Mouse (Mus musculus): ENCODE measurements around the gene Tmem239. TPM values are rescaled to one million over a fixed set of nuclear protein-coding genes. Genes with fewer than 3 reads are reported as not detected.
A peak's percentile ranks its signal among the peaks of the same experiment; 100 is the strongest.

Gene Tmem239
- polyA plus RNA-seq, 1 experiment: not detected

DNA sequence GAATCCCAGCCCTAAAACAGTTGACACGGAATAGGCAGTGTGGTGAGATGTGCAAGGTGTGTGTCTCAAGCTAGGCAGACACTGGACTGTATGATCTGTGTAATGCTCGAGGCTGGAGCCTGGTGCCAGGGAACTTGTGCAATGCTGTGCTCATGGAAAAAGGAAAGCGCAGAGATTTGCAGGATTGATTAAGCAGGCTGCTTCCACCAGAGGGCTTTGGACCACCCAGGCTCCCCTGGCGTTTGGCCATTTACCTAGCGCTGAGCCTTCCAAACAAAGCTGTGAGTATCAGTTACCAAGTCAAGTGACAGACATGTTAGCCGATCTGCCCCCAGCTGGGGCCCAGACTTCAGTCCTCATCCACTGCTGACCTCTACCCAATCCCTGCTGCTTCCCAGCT is 1.9 kb downstream of the Tmem239 start:
- Histone ChIP-seq H3K4me3 (ENCODE audit: extremely low read depth, insufficient read depth, insufficient read length) (no peak overlapping the region), H3K27ac (ENCODE audit: insufficient read depth, low read length) (no peak overlapping the region), H3K36me3 (ENCODE audit: control insufficient read depth, insufficient read depth, low read length) (no peaks in the 10 kb centered on the region), H3K4me1 (ENCODE audit: control insufficient read depth, insufficient read depth, insufficient read length) (no peaks in the 10 kb centered on the region), H3K27me3 (ENCODE audit: control insufficient read depth, insufficient read depth, low read length) (no peaks in the 10 kb centered on the region)
- WGBS: 77% methylated on average over 6 of the region's 6 CpGs
- no peak for TF ChIP-seq CTCF (IDR thresholded peaks at IDR 0.05; ENCODE audit: extremely low read depth, insufficient read depth, insufficient read length, insufficient replicate concordance)
- TF ChIP-seq POLR2A (IDR thresholded peaks at IDR 0.05; ENCODE audit: low read depth, low read length): no peak
- DNase-seq (ENCODE audit: low read depth in 1 of 2, low spot score in 2 of 2): no peak

DNA sequence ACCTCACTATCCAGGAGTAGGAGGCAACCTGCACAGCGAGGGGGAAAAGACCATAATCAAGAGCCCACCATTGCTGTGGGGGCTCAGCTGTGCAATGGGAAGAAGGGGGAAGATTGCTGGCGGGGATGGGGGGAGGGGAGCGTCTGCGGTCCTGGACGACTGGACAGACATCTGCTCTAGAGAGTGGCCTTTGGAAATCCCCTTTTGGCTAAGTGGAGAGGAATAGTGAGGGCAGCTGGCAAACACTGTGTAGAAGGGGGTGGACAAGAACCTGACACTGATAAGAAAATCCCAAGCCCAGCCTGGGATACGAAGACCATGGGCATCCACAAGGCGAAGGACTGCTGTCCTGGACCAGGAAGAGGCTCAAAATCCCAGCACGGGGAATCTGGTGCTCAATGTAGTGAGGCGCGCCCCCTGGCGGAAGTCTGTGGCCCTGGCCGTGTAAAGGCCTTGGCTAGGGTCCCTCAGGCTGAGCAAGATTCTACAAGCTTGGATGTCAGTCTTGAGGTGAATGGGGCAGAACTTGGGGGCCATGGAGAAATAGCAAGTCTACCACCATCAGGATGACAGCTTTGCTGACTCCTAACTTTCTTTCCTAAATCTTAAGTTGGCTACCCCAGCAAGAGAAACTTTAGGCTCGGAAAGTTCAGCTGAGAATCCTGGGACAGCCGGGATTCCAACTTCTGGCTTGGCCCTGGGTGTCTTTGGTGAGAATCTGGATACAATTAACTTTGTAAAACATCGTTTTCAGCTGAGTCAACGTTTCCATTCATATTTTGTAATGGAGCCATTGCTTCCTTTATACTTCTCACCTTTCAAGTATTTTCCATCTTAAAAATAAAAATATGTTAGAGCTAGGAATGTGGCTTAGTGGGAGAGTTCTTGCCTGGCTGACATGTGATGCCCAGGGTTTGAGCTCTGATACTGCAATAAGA is 5.5 kb downstream of the Tmem239 start:
- Histone ChIP-seq H3K36me3 (ENCODE audit: control insufficient read depth, insufficient read depth, low read length) (no peaks in the 10 kb centered on the region), H3K4me1 (ENCODE audit: control insufficient read depth, insufficient read depth, insufficient read length) (no peaks in the 10 kb centered on the region), H3K27ac (ENCODE audit: insufficient read depth, low read length) (no peak overlapping the region), H3K27me3 (ENCODE audit: control insufficient read depth, insufficient read depth, low read length) (no peaks in the 10 kb centered on the region), H3K4me3 (ENCODE audit: extremely low read depth, insufficient read depth, insufficient read length) (no peak overlapping the region)
- WGBS: 29% methylated on average over 16 of the region's 16 CpGs
- DNase-seq (ENCODE audit: low read depth in 1 of 2, low spot score in 2 of 2): peak in 1 of 2 experiments; percentile 60
- peak; percentile 87 for TF ChIP-seq CTCF (IDR thresholded peaks at IDR 0.05; ENCODE audit: extremely low read depth, insufficient read depth, insufficient read length, insufficient replicate concordance)
- TF ChIP-seq POLR2A (IDR thresholded peaks at IDR 0.05; ENCODE audit: low read depth, low read length): no peak

DNA sequence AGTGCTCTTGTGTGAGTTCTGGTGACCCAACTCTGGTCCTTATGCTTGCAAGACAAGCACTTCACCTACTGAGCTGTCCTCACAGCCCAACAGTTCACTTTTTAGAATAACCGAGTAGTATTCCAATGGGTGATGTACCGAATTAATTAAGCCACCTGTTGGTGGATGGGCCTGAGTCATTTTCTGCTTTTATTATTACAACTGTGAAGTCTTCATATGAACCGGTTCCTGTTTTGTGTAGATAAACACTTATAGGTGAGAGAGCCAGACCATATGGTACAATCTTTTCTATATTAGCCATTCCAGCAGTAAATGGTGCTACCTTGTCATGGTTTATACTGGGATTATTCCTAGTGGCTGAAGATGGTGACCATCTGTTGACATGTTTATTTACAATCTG is 6.5 kb downstream of the Tmem239 start:
- no peaks in the 10 kb centered on the region for H3K36me3 ChIP-seq (ENCODE audit: control insufficient read depth, insufficient read depth, low read length)
- no peak overlapping the region for H3K4me3 ChIP-seq (ENCODE audit: extremely low read depth, insufficient read depth, insufficient read length)
- 80% methylated on average over 3 of the region's 3 CpGs for WGBS
- no peaks in the 10 kb centered on the region for H3K27me3 ChIP-seq (ENCODE audit: control insufficient read depth, insufficient read depth, low read length)
- no peak overlapping the region for H3K27ac ChIP-seq (ENCODE audit: insufficient read depth, low read length)
- TF ChIP-seq CTCF (IDR thresholded peaks at IDR 0.05; ENCODE audit: extremely low read depth, insufficient read depth, insufficient read length, insufficient replicate concordance) (no peak), POLR2A (IDR thresholded peaks at IDR 0.05; ENCODE audit: low read depth, low read length) (no peak)
- no peak for DNase-seq (ENCODE audit: low read depth in 1 of 2, low spot score in 2 of 2)
- H3K4me1 ChIP-seq (ENCODE audit: control insufficient read depth, insufficient read depth, insufficient read length): no peaks in the 10 kb centered on the region

DNA sequence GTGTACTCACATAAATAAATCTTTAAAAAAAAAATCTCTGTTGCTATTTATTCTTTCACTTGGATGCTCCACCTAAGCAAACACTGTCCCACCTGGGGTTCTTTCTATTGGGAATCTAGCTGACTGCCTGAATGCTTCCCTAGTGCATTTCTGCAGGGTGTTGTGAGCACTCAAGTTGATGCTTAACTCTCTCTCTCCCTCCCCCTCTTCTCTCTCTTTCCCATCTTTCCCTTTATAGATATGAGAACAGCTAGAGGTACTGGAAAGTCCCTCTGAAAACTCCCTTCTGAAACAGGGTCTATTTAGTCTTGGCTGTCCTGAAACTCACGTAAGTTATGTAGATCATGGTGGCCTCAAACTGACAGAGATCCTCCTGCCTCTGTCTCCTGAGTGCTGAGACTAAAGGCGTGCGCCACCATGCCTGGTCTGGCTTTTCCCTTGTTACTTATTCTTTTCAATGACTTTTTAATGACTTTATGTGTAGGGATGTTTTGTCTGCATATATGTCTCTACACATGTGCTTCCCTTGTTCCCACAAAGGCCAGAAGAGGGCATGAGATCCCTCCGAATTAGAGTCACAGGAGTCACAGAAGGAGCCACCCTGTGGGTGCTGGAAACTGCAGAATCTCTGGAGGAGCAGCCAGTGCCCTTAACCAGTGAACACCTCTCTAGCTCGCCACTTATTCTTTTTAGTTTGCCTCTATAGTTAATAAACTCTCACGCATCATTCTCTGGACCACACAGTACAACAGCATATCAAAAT is 8.0 kb downstream of the Tmem239 start:
- Histone ChIP-seq H3K36me3 (ENCODE audit: control insufficient read depth, insufficient read depth, low read length) (peaks cover 2% of the 10 kb centered on the region; the same call in 1 of the 2 replicates), H3K4me3 (ENCODE audit: extremely low read depth, insufficient read depth, insufficient read length) (no peak overlapping the region), H3K4me1 (ENCODE audit: control insufficient read depth, insufficient read depth, insufficient read length) (no peaks in the 10 kb centered on the region), H3K27ac (ENCODE audit: insufficient read depth, low read length) (no peak overlapping the region), H3K27me3 (ENCODE audit: control insufficient read depth, insufficient read depth, low read length) (no peaks in the 10 kb centered on the region)
- no peak for DNase-seq (ENCODE audit: low read depth in 1 of 2, low spot score in 2 of 2)
- WGBS: 78% methylated on average over 6 of the region's 6 CpGs
- TF ChIP-seq POLR2A (IDR thresholded peaks at IDR 0.05; ENCODE audit: low read depth, low read length) (no peak), CTCF (IDR thresholded peaks at IDR 0.05; ENCODE audit: extremely low read depth, insufficient read depth, insufficient read length, insufficient replicate concordance) (no peak)

DNA sequence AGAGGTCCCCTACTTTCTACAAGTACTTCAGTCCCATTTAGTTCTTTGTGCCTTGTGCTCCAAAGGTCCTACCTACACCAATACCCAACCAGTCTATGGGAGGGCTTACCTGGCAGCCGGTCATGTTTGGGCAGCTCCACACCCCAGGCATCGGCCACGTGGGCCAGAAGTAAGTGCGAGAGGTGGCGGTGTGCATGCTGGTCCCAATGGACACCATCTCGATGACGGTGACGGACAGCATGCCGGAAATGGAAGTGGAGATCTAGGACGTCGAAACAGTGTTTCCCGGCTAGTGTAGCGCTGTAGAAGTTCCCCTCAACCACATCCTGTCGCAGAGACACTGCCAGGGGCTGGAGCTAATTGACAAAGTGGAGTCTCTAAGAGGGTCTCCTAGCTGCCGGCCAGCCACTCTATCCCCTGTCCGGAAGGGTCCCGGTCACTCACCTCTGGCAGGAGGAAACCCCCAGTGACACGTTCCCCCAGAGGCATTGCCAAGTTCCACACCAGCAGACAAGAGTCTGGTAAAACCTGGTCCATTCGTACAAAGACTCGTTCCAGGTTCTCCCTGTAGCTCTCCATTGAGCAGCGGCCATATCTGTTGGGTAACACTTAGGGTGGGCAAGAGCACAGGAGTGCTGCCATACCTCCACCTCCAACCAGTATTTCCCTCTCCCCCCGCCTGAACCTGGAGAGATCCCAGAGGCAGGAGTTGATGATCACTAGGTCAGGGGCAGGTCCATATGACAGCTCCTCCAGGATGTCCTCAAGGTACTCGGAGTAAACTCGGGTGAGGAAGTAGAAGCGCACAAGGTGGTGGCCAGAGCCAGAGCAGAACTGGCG is 15.7 kb downstream of the Tmem239 start:
- Histone ChIP-seq H3K4me1 (ENCODE audit: control insufficient read depth, insufficient read depth, insufficient read length) (peaks cover 6% of the 10 kb centered on the region; the same call in 1 of the 2 replicates), H3K36me3 (ENCODE audit: control insufficient read depth, insufficient read depth, low read length) (peaks cover 2% of the 10 kb centered on the region; the same call in 1 of the 2 replicates), H3K4me3 (ENCODE audit: extremely low read depth, insufficient read depth, insufficient read length) (no peak overlapping the region), H3K27ac (ENCODE audit: insufficient read depth, low read length) (no peak overlapping the region), H3K27me3 (ENCODE audit: control insufficient read depth, insufficient read depth, low read length) (no peaks in the 10 kb centered on the region)
- DNase-seq (ENCODE audit: low read depth in 1 of 2, low spot score in 2 of 2): no peak
- no peak for TF ChIP-seq CTCF (IDR thresholded peaks at IDR 0.05; ENCODE audit: extremely low read depth, insufficient read depth, insufficient read length, insufficient replicate concordance)
- WGBS: 94% methylated on average over 26 of the region's 26 CpGs

DNA sequence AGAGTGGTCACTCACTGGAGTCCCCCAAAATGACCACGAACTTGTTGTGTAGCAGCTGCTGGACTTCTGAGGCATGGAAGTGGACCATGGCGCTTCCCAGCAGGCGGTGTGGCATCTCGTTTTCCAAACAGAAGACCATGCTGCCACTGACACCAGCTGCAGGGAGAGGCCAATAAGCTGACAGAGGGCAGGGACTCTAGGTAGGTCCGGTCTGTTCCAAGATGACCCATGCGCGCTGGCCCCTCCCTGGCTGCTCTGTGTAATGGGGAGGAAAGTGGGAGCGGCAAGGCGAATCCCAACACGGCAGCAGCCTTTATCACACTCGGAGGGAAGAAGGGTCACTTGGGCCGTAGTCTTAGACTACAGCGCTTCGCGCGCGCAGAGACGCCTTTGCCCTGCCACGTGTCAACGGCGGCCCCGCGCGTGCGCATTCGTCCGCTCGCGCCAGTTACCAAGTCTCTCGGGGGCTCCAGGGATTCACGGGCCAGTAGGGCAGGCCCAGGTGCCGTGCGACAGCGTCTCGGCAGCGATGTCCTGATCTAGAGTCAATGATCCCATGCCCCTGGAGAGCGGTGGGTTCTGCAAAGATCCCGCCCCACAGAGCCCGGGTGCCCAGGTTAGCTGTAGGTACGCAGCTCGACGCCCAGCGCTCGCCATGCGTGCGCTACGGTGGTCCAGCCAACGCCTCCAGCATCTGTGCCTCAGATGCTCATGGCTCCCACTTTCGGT is 17.3 kb downstream of the Tmem239 start:
- Histone ChIP-seq H3K4me3 (ENCODE audit: extremely low read depth, insufficient read depth, insufficient read length) (peak overlapping the region; percentile 91), H3K36me3 (ENCODE audit: control insufficient read depth, insufficient read depth, low read length) (peaks cover 2% of the 10 kb centered on the region; the same call in 1 of the 2 replicates), H3K27ac (ENCODE audit: insufficient read depth, low read length) (peak overlapping the region; percentile 95), H3K27me3 (ENCODE audit: control insufficient read depth, insufficient read depth, low read length) (no peaks in the 10 kb centered on the region), H3K4me1 (ENCODE audit: control insufficient read depth, insufficient read depth, insufficient read length) (peaks cover 6% of the 10 kb centered on the region; the same call in 1 of the 2 replicates)
- no peak for TF ChIP-seq POLR2A (IDR thresholded peaks at IDR 0.05; ENCODE audit: low read depth, low read length)
- no peak for TF ChIP-seq CTCF (IDR thresholded peaks at IDR 0.05; ENCODE audit: extremely low read depth, insufficient read depth, insufficient read length, insufficient replicate concordance)
- WGBS: 17% methylated on average over 49 of the region's 49 CpGs
- peak; percentile 52 to 75 for DNase-seq (ENCODE audit: low read depth in 1 of 2, low spot score in 2 of 2)

All from spleen, adult 2 months (tissue).